Mouse (Mus musculus) urinary bladder, postnatal 36 days (tissue): Measurements from ENCODE around the gene Syt1.

Experiments
- DNase-seq, 2 experiments: peaks; one replicate each; pipeline ENCODE4 v3.0.0; 2022; ENCODE audit warnings: low spot score in 2 of 2, mixed read lengths in 1 of 2

The Syt1 gene

GRCm38 (mm10) chr10:108448421-108448820 is 562.4 kb downstream of the Syt1 start:
- no peak for DNase-seq
